Mouse (Mus musculus): Measurements from ENCODE around the gene Lrrc29.

The Lrrc29 gene

GRCm38 (mm10) chr8:105326141-105326672 is at the start of gene Lrrc29, which contains the start of gene Tmem208:
TSS of gene Lrrc29 (minus strand) at chr8:105326278.
TSS of gene Tmem208 (plus strand) at chr8:105326354.
- peak; percentile 97 for DNase-seq (ENCODE audit: low spot score)

- no peak for DNase-seq (ENCODE audit: low spot score)
Measured at GRCm38 (mm10) chr8:105374513-105374966, 48.5 kb upstream of the Lrrc29 start.

- DNase-seq (ENCODE audit: low spot score): no peak
Measured at GRCm38 (mm10) chr8:105373032-105373431, 47.0 kb upstream of the Lrrc29 start, which contains the start of gene Plekhg4. TSS of gene Plekhg4 (plus strand) at chr8:105373274.

DNA sequence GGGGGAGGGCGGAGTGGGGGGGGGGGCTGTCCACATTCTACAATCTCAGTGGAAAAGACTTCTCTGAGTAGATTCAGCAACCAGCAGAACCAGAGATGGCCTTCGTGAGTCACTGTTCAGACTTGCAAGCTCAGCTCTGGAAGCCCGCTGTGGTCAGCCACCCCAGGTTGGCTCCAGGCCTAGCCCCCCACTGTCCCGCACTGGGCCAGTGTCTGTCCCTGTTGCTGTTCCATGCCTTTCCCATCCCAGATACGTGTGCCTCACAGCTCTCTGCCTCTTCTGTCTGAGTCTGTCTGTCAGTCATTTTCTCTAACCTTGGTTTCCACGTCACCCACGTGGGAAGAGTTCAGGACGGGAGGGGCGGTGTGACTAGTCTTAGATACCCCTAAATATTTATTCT is 46.4 kb upstream of the Lrrc29 start:
- no peak for DNase-seq (ENCODE audit: low spot score)

- DNase-seq (ENCODE audit: low spot score): no peak
Measured at GRCm38 (mm10) chr8:105367107-105367506, 41.0 kb upstream of the Lrrc29 start.

- no peak for DNase-seq (ENCODE audit: low spot score)
Measured at GRCm38 (mm10) chr8:105361751-105362702, 35.9 kb upstream of the Lrrc29 start.

- DNase-seq (ENCODE audit: low spot score): no peak
Measured at GRCm38 (mm10) chr8:105359646-105360045, 33.6 kb upstream of the Lrrc29 start.

GRCm38 (mm10) chr8:105359208-105359607 is 33.1 kb upstream of the Lrrc29 start:
- DNase-seq (ENCODE audit: low spot score): no peak

- DNase-seq (ENCODE audit: low spot score): no peak
Measured at GRCm38 (mm10) chr8:105356681-105357080, 30.6 kb upstream of the Lrrc29 start.

GRCm38 (mm10) chr8:105355179-105356024 is 29.3 kb upstream of the Lrrc29 start:
- no peak for DNase-seq (ENCODE audit: low spot score)

- DNase-seq (ENCODE audit: low spot score): no peak
Measured at GRCm38 (mm10) chr8:105354549-105354948, 28.5 kb upstream of the Lrrc29 start.

DNA sequence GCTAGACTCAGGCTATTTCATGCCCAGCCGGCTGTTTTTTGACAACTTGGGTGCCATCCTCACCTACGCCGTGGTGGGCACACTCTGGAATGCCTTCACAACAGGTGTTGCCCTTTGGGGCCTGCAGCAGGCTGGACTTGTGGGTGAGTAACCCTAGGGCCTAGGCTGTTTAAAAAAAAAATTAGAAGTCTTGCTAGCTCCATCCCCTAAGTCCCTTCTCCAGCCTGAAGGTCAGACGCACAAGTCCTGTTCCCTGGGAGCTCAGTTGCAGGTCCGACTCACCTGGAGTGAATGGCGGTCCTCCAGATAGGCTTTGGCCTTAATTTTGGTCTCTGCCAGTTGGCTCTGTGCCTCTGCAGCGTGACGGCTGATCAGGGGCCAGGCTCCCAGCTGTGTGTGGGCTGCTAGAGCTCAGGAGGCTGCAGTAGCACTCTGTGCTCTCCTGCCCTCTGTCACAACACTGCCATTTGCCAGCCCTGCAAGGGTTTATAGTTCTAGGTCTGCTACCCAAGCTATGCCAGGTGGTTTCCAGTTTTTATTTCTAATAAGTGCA is 27.6 kb upstream of the Lrrc29 start:
- no peak for DNase-seq (ENCODE audit: low spot score)

- no peak for DNase-seq (ENCODE audit: low spot score)
Measured at GRCm38 (mm10) chr8:105350186-105350585, 24.1 kb upstream of the Lrrc29 start.

- no peak for DNase-seq (ENCODE audit: low spot score)
Measured at GRCm38 (mm10) chr8:105349096-105349771, 23.2 kb upstream of the Lrrc29 start.

- peak; percentile 32 for DNase-seq (ENCODE audit: low spot score)
Measured at GRCm38 (mm10) chr8:105348450-105349095, 22.5 kb upstream of the Lrrc29 start, which contains the start of gene Slc9a5. TSS of gene Slc9a5 (plus strand) at chr8:105348843.

DNA sequence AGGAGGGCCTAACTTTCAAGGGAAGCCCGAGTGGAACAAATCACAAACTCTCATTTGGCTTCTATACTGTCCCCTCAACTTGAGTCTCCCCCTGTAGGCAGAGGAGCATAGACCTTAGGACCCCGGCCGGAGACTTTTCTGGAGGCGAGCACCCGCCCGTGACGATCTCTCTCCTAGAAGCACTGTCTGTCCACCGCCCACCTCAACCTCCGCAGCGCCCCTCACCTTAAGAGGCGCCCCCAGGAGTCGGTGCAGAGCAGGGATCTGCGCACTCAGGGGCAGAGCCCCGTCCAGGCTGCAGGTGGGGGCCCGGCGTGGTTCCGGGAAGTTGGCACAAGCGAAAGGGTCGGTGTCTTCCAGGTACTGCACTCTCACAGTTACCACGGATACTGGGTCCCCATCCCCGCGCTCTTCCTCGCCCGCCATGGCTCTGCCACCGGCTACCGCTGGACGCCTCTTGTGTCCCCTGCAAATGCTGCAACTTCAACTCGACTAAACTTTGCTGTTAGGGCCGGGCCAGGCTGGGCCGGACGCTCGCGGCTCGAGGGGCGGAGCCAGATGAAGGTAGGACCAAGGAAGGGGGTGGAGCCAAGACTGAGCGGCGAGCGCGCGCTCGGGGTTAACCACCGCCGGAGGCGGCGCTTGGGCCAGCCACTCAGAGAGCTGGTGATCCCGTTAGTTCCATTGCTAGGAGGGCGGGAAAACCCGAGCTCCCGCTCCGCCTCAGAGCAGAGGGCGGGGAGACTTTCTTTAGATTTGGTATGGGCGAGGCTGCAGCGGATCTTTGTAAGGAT is 21.5 kb upstream of the Lrrc29 start, which contains the start of gene Fhod1:
Gene Fhod1 (minus strand): TSS at position 526 of the 794 bp plus-strand sequence.
- peak; percentile 88 for DNase-seq (ENCODE audit: low spot score)

- peak; percentile 62 for DNase-seq (ENCODE audit: low spot score)
Measured at GRCm38 (mm10) chr8:105346611-105347427, 20.7 kb upstream of the Lrrc29 start.

- DNase-seq (ENCODE audit: low spot score): peak; percentile 36
Measured at GRCm38 (mm10) chr8:105345061-105345975, 19.2 kb upstream of the Lrrc29 start.
